Mouse (Mus musculus) CH12.LX (cell line): ENCODE results near the gene Fam13a. TPM values are rescaled to one million over a fixed set of nuclear protein-coding genes. Genes with fewer than 3 reads are reported as not detected.

ENCODE experiments used
- DNase-seq: peaks from one replicate; pipeline ENCODE4 v3.0.0-alpha.2; 2013; ENCODE audit errors: extremely low read depth
- H3K27ac ChIP-seq: 2 replicates; pipeline ENCODE4 v1.5.1; 2012; ENCODE audit warnings: low read depth, mild to moderate bottlenecking, control low read depth, moderate library complexity; ENCODE audit not compliant: insufficient read depth
- H3K27me3 ChIP-seq: replicated peaks from 2 replicates; pipeline ENCODE3; 2012; ENCODE audit warnings: inconsistent platforms
- H3K36me3 ChIP-seq, 2 experiments: replicated peaks in 1 of 2; 2 replicates each; pipeline versions ENCODE3 to v1.6.1; 2012; ENCODE audit warnings: inconsistent platforms in 1 of 2, low read length in 1 of 2, mild to moderate bottlenecking in 1 of 2, mixed read lengths in 1 of 2, moderate library complexity in 1 of 2; ENCODE audit not compliant: control insufficient read depth in 1 of 2, insufficient read depth in 1 of 2
- H3K4me1 ChIP-seq, 2 experiments: 2 replicates each; pipeline ENCODE4 v1.6.1; 2012; ENCODE audit warnings: inconsistent platforms in 1 of 2, moderate library complexity in 1 of 2; ENCODE audit not compliant: insufficient read depth in 2 of 2, control insufficient read depth in 1 of 2
- H3K4me2 ChIP-seq: 2 replicates; pipeline ENCODE4 v1.6.1; 2012; ENCODE audit warnings: low read depth, mild to moderate bottlenecking, control low read depth; ENCODE audit not compliant: poor library complexity, insufficient read depth, severe bottlenecking
- H3K4me3 ChIP-seq, 3 experiments: fragments of 150-350 bp in 1 of 3; sonication (generic) in 1 of 3; replicated peaks in 1 of 3; 2 replicates each; pipeline versions ENCODE3 to v1.5.1; 2011 to 2012; ENCODE audit warnings: low read depth in 2 of 3, low read length in 2 of 3, mild to moderate bottlenecking in 2 of 3, moderate library complexity in 2 of 3, control low read depth in 1 of 3, improper control_type of control experiment in 1 of 3, inconsistent platforms in 1 of 3, mixed read lengths in 1 of 3; ENCODE audit not compliant: poor library complexity in 1 of 3
- H3K79me2 ChIP-seq: replicated peaks from 2 replicates; pipeline ENCODE4 v1.6.1; 2012; ENCODE audit warnings: mild to moderate bottlenecking, moderate library complexity; ENCODE audit not compliant: control insufficient read depth, poor library complexity, insufficient read depth, severe bottlenecking; ENCODE audit errors: extremely low read depth
- H3K9ac ChIP-seq: 2 replicates; pipeline ENCODE4 v1.6.1; 2012; ENCODE audit warnings: low read depth, mild to moderate bottlenecking, control low read depth, moderate library complexity; ENCODE audit not compliant: insufficient read depth
- H3K9me3 ChIP-seq: replicated peaks from 2 replicates; pipeline ENCODE3; 2012; ENCODE audit warnings: low read length, inconsistent platforms, mixed read lengths
- BHLHE40 ChIP-seq: IDR thresholded peaks from 2 replicates; pipeline ENCODE4 v1.6.1; 2011; ENCODE audit warnings: mild to moderate bottlenecking, low read depth, low read length, improper control_type of control experiment
- CHD1 ChIP-seq: IDR thresholded peaks from 2 replicates; pipeline ENCODE4 v1.6.1; 2012; ENCODE audit warnings: low read depth, low read length, improper control_type of control experiment, inconsistent platforms
- CHD2 ChIP-seq: IDR thresholded peaks from 2 replicates; pipeline ENCODE4 v1.6.1; 2011; ENCODE audit warnings: low read length, improper control_type of control experiment
- CTCF ChIP-seq, 2 experiments: IDR thresholded peaks in 1 of 2; conservative IDR thresholded peaks in 1 of 2; 2 replicates each; pipeline ENCODE4 v1.5.1; 2011 to 2012; ENCODE audit warnings: low read depth in 2 of 2, low read length in 2 of 2, improper control_type of control experiment in 1 of 2, inconsistent platforms in 1 of 2, mild to moderate bottlenecking in 1 of 2, moderate library complexity in 1 of 2
- E2F4 ChIP-seq: IDR thresholded peaks from 2 replicates; pipeline ENCODE4 v1.6.1; 2011; ENCODE audit warnings: low read depth, low read length, improper control_type of control experiment; ENCODE audit not compliant: insufficient replicate concordance
- ELF1 ChIP-seq: IDR thresholded peaks from 2 replicates; pipeline ENCODE4 v1.6.1; 2014; ENCODE audit warnings: low read depth, mild to moderate bottlenecking, inconsistent platforms, low read length, improper control_type of control experiment
- ETS1 ChIP-seq: conservative IDR thresholded peaks from 2 replicates; pipeline ENCODE4 v1.6.1; 2012; ENCODE audit warnings: low read depth, mild to moderate bottlenecking, inconsistent platforms, low read length, improper control_type of control experiment, moderate library complexity
- IRF4 ChIP-seq: IDR thresholded peaks from 2 replicates; pipeline ENCODE4 v1.6.1; 2014; ENCODE audit warnings: low read depth, mild to moderate bottlenecking, inconsistent platforms, low read length, improper control_type of control experiment
- JUN ChIP-seq: IDR thresholded peaks from 2 replicates; pipeline ENCODE4 v1.6.1; 2011; ENCODE audit warnings: low read depth, mild to moderate bottlenecking, low read length, improper control_type of control experiment, moderate library complexity; ENCODE audit not compliant: insufficient read depth
- JUND ChIP-seq: conservative IDR thresholded peaks from 2 replicates; pipeline ENCODE4 v1.6.1; 2011; ENCODE audit warnings: low read depth, low read length, improper control_type of control experiment
- KAT2A ChIP-seq: IDR thresholded peaks from 2 replicates; pipeline ENCODE4 v1.6.1; 2012; ENCODE audit warnings: low read length, improper control_type of control experiment, inconsistent platforms; ENCODE audit not compliant: insufficient replicate concordance
- MAFK ChIP-seq: IDR thresholded peaks from 2 replicates; pipeline ENCODE4 v1.6.1; 2011; ENCODE audit warnings: low read length, improper control_type of control experiment; ENCODE audit not compliant: insufficient replicate concordance
- MAZ ChIP-seq: IDR thresholded peaks from 2 replicates; pipeline ENCODE4 v1.6.1; 2012; ENCODE audit warnings: low read depth, mild to moderate bottlenecking, inconsistent platforms, low read length, improper control_type of control experiment, moderate library complexity
- MEF2A ChIP-seq: IDR thresholded peaks from 2 replicates; pipeline ENCODE4 v1.6.1; 2014; ENCODE audit warnings: low read depth, mild to moderate bottlenecking, inconsistent platforms, low read length, improper control_type of control experiment, borderline replicate concordance
- MXI1 ChIP-seq: IDR thresholded peaks from 2 replicates; pipeline ENCODE4 v1.6.1; 2011; ENCODE audit warnings: mild to moderate bottlenecking, low read depth, low read length, improper control_type of control experiment
- MYC ChIP-seq: IDR thresholded peaks from 2 replicates; pipeline ENCODE4 v1.6.1; 2011; ENCODE audit warnings: low read depth, mild to moderate bottlenecking, improper control_type of control experiment, low read length
- NELFE ChIP-seq: IDR thresholded peaks from 2 replicates; pipeline ENCODE4 v1.6.1; 2011; ENCODE audit warnings: low read depth, low read length, improper control_type of control experiment
- NRF1 ChIP-seq: IDR thresholded peaks from 2 replicates; pipeline ENCODE4 v1.6.1; 2014; ENCODE audit warnings: low read depth, mild to moderate bottlenecking, inconsistent platforms, low read length, improper control_type of control experiment, moderate library complexity
- POLR2A ChIP-seq: IDR thresholded peaks from 2 replicates; pipeline ENCODE4 v1.6.1; 2011; ENCODE audit warnings: low read depth, mild to moderate bottlenecking, improper control_type of control experiment, low read length
- POLR2AphosphoS2 ChIP-seq: IDR thresholded peaks from 2 replicates; pipeline ENCODE4 v1.6.1; 2011; ENCODE audit warnings: low read depth, low read length, improper control_type of control experiment
- RAD21 ChIP-seq: IDR thresholded peaks from 2 replicates; pipeline ENCODE4 v1.6.1; 2011; ENCODE audit warnings: low read depth, mild to moderate bottlenecking, low read length, improper control_type of control experiment, moderate library complexity
- RCOR1 ChIP-seq: conservative IDR thresholded peaks from 2 replicates; pipeline ENCODE4 v1.6.1; 2012; ENCODE audit warnings: low read depth, mild to moderate bottlenecking, inconsistent platforms, low read length, improper control_type of control experiment
- SIN3A ChIP-seq: IDR thresholded peaks from 2 replicates; pipeline ENCODE4 v1.6.1; 2012; ENCODE audit warnings: low read length, improper control_type of control experiment, inconsistent platforms
- SMC3 ChIP-seq: IDR thresholded peaks from 2 replicates; pipeline ENCODE4 v1.6.1; 2011; ENCODE audit warnings: low read depth, low read length, improper control_type of control experiment
- TBP ChIP-seq: conservative IDR thresholded peaks from 2 replicates; pipeline ENCODE4 v1.6.1; 2011; ENCODE audit warnings: low read depth, low read length, improper control_type of control experiment
- TCF12 ChIP-seq: IDR thresholded peaks from 2 replicates; pipeline ENCODE4 v1.6.1; 2014; ENCODE audit warnings: low read depth, mild to moderate bottlenecking, inconsistent platforms, low read length, improper control_type of control experiment
- UBTF ChIP-seq: IDR thresholded peaks from 2 replicates; pipeline ENCODE4 v1.6.1; 2012; ENCODE audit warnings: low read depth, mild to moderate bottlenecking, inconsistent platforms, low read length, improper control_type of control experiment, moderate library complexity
- USF2 ChIP-seq: conservative IDR thresholded peaks from 2 replicates; pipeline ENCODE4 v1.6.1; 2011; ENCODE audit warnings: low read depth, low read length, improper control_type of control experiment
- ZC3H11A ChIP-seq: IDR thresholded peaks from 2 replicates; pipeline ENCODE4 v1.6.1; 2012; ENCODE audit warnings: low read depth, mild to moderate bottlenecking, inconsistent platforms, low read length, improper control_type of control experiment
- ZKSCAN1 ChIP-seq: IDR thresholded peaks from 2 replicates; pipeline ENCODE4 v1.6.1; 2012; ENCODE audit warnings: low read depth, inconsistent platforms, low read length, improper control_type of control experiment, borderline replicate concordance
- ZMIZ1 ChIP-seq: IDR thresholded peaks from 2 replicates; pipeline ENCODE4 v1.6.1; 2012; ENCODE audit warnings: low read depth, mild to moderate bottlenecking, inconsistent platforms, low read length, improper control_type of control experiment
- ZNF384 ChIP-seq: IDR thresholded peaks from 2 replicates; pipeline ENCODE4 v1.6.1; 2012; ENCODE audit warnings: low read depth, low read length, improper control_type of control experiment, inconsistent platforms
- dilution Hi-C: fragments of 300-500 bp; cut with MboI; formaldehyde crosslinking; loops from 2 replicates; pipeline ENCODE4 v1.14.3; 2020; ENCODE audit warnings: low sequenced_read_pairs; ENCODE audit not compliant: extremely low pct_unique_long_range_greater_than_20kb, extremely low pct_ligation_motif_present
- in situ Hi-C: fragments of 300-500 bp; cut with MboI; formaldehyde crosslinking; loops from 3 replicates; pipeline ENCODE4 v1.14.3; 2019; ENCODE audit warnings: low sequenced_read_pairs, low pct_ligation_motif_present, low pct_unique_long_range_greater_than_20kb, mixed read lengths
- polyA plus RNA-seq: library from polyadenylated mRNA; unstranded; fragments of >175 nt; gene quantifications from 2 replicates; pipeline ENCODE4 v1.2.1, GENCODE M21; 2012; ENCODE audit warnings: low read depth; ENCODE audit not compliant: insufficient read length
- total RNA-seq, 2 experiments: library from RNA; depleted of rRNA; stranded (reverse); fragments of 300-350 nt in 1 of 2; fragments of >200 nt in 1 of 2; gene quantifications; 2 replicates each; pipeline ENCODE4 v1.2.3; 2012 to 2014

Gene Fam13a
- total and polyA plus RNA-seq, 3 experiments, result 0.17 to 0.21 TPM; not detected in 1

GRCm38 (mm10) chr6:58922511-58922910 lies 101.8 kb downstream of the Fam13a start:
- dilution Hi-C loops, result no loop called here
- in situ Hi-C loops, result no loop called here

GRCm38 (mm10) chr6:58921623-58922022 lies 102.7 kb downstream of the Fam13a start:
- dilution Hi-C loops, result no loop called here
- H3K4me2 ChIP-seq, result no peak overlapping the region
- peak; percentile 25 for DNase-seq
- peaks cover 0 to 7% of the 10 kb centered on the region in 2 experiments; a peak in 1 of 4 replicates for H3K4me1 ChIP-seq
- no peak overlapping the region for H3K9ac ChIP-seq
- no peak overlapping the region for H3K4me3 ChIP-seq
- no peaks in the 10 kb centered on the region for H3K9me3 ChIP-seq
- no peaks in the 10 kb centered on the region for H3K79me2 ChIP-seq
- H3K27ac ChIP-seq, result no peak overlapping the region
- H3K27me3 ChIP-seq, result no peaks in the 10 kb centered on the region
- peaks cover 4 to 32% of the 10 kb centered on the region in 2 experiments for H3K36me3 ChIP-seq
- in situ Hi-C loops, result no loop called here
- 0 out of 2 replicates have a peak, but pooled peaks have one; percentile 12 for TF ChIP-seq JUN
- TF ChIP-seq ETS1, result no peak
- no peak for TF ChIP-seq CHD1
- no peak for TF ChIP-seq TCF12
- no peak for TF ChIP-seq RCOR1
- peak in 1 of 2 experiments; percentile 74; a peak in 2 of 4 replicates for TF ChIP-seq CTCF (conservative IDR thresholded peaks at IDR 0.05 in 1 of 2, IDR thresholded peaks at IDR 0.05 in 1 of 2; ENCODE audit: low read depth in 2 of 2, low read length in 2 of 2)
- no peak for TF ChIP-seq POLR2AphosphoS2
- TF ChIP-seq ZNF384, result no peak
- no peak for TF ChIP-seq MAZ
- 0 out of 2 replicates have a peak, but pooled peaks have one; percentile 28 for TF ChIP-seq JUND
- TF ChIP-seq SMC3, result peak; percentile 69
- TF ChIP-seq NELFE, result no peak
- peak; percentile 61 for TF ChIP-seq RAD21
- TF ChIP-seq E2F4, result no peak
- TF ChIP-seq NRF1, result peak; percentile 57
- 0 out of 2 replicates have a peak, but pooled peaks have one; percentile 19 for TF ChIP-seq MEF2A
- no peak for TF ChIP-seq ELF1
- peak; percentile 57; the same call in 1 of the 2 replicates for TF ChIP-seq MYC
- no peak for TF ChIP-seq ZMIZ1
- TF ChIP-seq ZKSCAN1, result no peak
- TF ChIP-seq ZC3H11A, result peak; percentile 6; the same call in 1 of the 2 replicates
- no peak for TF ChIP-seq SIN3A
- no peak for TF ChIP-seq CHD2
- no peak for TF ChIP-seq KAT2A
- no peak; the same call in 1 of the 2 replicates for TF ChIP-seq BHLHE40
- no peak for TF ChIP-seq TBP

More at GRCm38 (mm10) chr6:58922511-58922910, 101.8 kb downstream of the Fam13a start:
- no peak for DNase-seq
- Histone ChIP-seq H3K27me3 (no peaks in the 10 kb centered on the region), H3K4me1 (peaks cover 0 to 7% of the 10 kb centered on the region in 2 experiments; a peak in 1 of 4 replicates), H3K4me2 (no peak overlapping the region), H3K9ac (no peak overlapping the region), H3K79me2 (no peaks in the 10 kb centered on the region), H3K9me3 (no peaks in the 10 kb centered on the region), H3K36me3 (peaks cover 4 to 26% of the 10 kb centered on the region in 2 experiments), H3K4me3 (no peak overlapping the region), H3K27ac (no peak overlapping the region)
- TF ChIP-seq CHD1, result no peak
- TF ChIP-seq SMC3, result no peak
- no peak for TF ChIP-seq SIN3A
- no peak for TF ChIP-seq JUN
- TF ChIP-seq MEF2A, result no peak
- TF ChIP-seq NELFE, result no peak
- no peak for TF ChIP-seq POLR2A
- TF ChIP-seq BHLHE40, result no peak
- no peak for TF ChIP-seq USF2
- TF ChIP-seq RAD21, result no peak
- TF ChIP-seq TCF12, result no peak
- TF ChIP-seq JUND, result no peak
- no peak for TF ChIP-seq MAFK
- TF ChIP-seq MXI1, result no peak
- no peak for TF ChIP-seq TBP
- TF ChIP-seq IRF4, result no peak
- TF ChIP-seq UBTF, result no peak
